Mouse (Mus musculus): ENCODE results near the gene Nup107. TPM values are rescaled to one million over a fixed set of nuclear protein-coding genes. Genes with fewer than 3 reads are reported as not detected.

Nup107 gene
- total and polyA plus RNA-seq, 3 experiments: 47.7 to 97.0 (median 82.0) TPM

GRCm38 (mm10) chr10:117709326-117709830, 83.1 kb downstream of the Nup107 start:
- H3K36me3 ChIP-seq (replicated peaks in 1 of 2; ENCODE audit: control insufficient read depth in 1 of 2, insufficient read depth in 1 of 2, low read length in 1 of 2): peaks cover 26 to 39% of the 10 kb centered on the region in 2 experiments
- peaks cover 52% of the 10 kb centered on the region for H3K79me2 ChIP-seq (replicated peaks; ENCODE audit: control insufficient read depth, extremely low read depth, insufficient read depth, poor library complexity, severe bottlenecking)
- TF ChIP-seq USF2 (conservative IDR thresholded peaks at IDR 0.05; ENCODE audit: low read depth, low read length) (no peak), TBP (conservative IDR thresholded peaks at IDR 0.05; ENCODE audit: low read depth, low read length) (0 out of 2 replicates have a peak, but pooled peaks have one; percentile 4)
- no peaks in the 10 kb centered on the region for H3K9me3 ChIP-seq (replicated peaks; ENCODE audit: low read length)
- H3K4me1 ChIP-seq (ENCODE audit: control insufficient read depth in 1 of 2, insufficient read depth in 2 of 2): peaks cover 20 to 41% of the 10 kb centered on the region in 2 experiments
- peak overlapping the region; percentile 84 to 99 (median 90) for H3K4me3 ChIP-seq (replicated peaks in 1 of 3; ENCODE audit: low read depth in 2 of 3, low read length in 2 of 3, poor library complexity in 1 of 3)
- peak overlapping the region; percentile 100 for H3K9ac ChIP-seq (ENCODE audit: insufficient read depth, low read depth)
- no peak overlapping the region for H3K4me2 ChIP-seq (ENCODE audit: insufficient read depth, low read depth, poor library complexity, severe bottlenecking)
- DNase-seq (ENCODE audit: extremely low read depth): peak; percentile 16
- H3K27me3 ChIP-seq (replicated peaks): no peaks in the 10 kb centered on the region
- dilution Hi-C loops (cut with MboI; ENCODE audit: extremely low pct_ligation_motif_present, extremely low pct_unique_long_range_greater_than_20kb, low sequenced_read_pairs) (no loop called here), in situ Hi-C loops (cut with MboI; ENCODE audit: low pct_ligation_motif_present, low pct_unique_long_range_greater_than_20kb, low sequenced_read_pairs) (no loop called here)
- peak overlapping the region; percentile 100 for H3K27ac ChIP-seq (ENCODE audit: insufficient read depth, low read depth)

DNA sequence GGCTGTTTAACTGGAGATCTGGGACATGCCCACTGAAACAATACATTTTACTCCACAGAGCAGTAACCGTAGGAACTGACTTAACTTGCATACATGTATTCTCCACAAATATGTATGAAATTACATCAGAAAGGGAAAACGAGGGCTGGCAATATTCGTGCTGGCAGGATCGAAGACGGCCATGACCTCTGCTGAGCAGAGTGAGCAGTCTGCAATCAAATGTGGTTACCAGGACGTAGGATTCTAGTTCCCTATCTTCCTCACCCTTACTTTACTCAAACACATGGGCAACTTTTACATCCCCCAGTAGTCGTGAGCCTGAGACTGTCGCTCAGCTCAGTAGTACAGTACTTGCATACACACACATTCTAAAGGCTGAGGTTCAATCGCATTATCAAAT, 83.6 kb downstream of the Nup107 start:
- H3K9me3 ChIP-seq (replicated peaks; ENCODE audit: low read length): no peaks in the 10 kb centered on the region
- H3K27me3 ChIP-seq (replicated peaks): no peaks in the 10 kb centered on the region
- peaks cover 17 to 37% of the 10 kb centered on the region in 2 experiments for H3K4me1 ChIP-seq (ENCODE audit: control insufficient read depth in 1 of 2, insufficient read depth in 2 of 2)
- dilution Hi-C loops (cut with MboI; ENCODE audit: extremely low pct_ligation_motif_present, extremely low pct_unique_long_range_greater_than_20kb, low sequenced_read_pairs): no loop called here
- in situ Hi-C loops (cut with MboI; ENCODE audit: low pct_ligation_motif_present, low pct_unique_long_range_greater_than_20kb, low sequenced_read_pairs): no loop called here
- H3K36me3 ChIP-seq (replicated peaks in 1 of 2; ENCODE audit: control insufficient read depth in 1 of 2, insufficient read depth in 1 of 2, low read length in 1 of 2): peaks cover 30 to 43% of the 10 kb centered on the region in 2 experiments
- peak overlapping the region; percentile 100 for H3K9ac ChIP-seq (ENCODE audit: insufficient read depth, low read depth)
- H3K4me3 ChIP-seq (replicated peaks in 1 of 3; ENCODE audit: low read depth in 2 of 3, low read length in 2 of 3, poor library complexity in 1 of 3): peak overlapping the region; percentile 84 to 99 (median 90)
- TF ChIP-seq EP300 (IDR thresholded peaks at IDR 0.05; ENCODE audit: low read length) (0 out of 2 replicates have a peak, but pooled peaks have one; percentile 4), NRF1 (IDR thresholded peaks at IDR 0.05; ENCODE audit: low read depth, low read length) (no peak), TBP (conservative IDR thresholded peaks at IDR 0.05; ENCODE audit: low read depth, low read length) (0 out of 2 replicates have a peak, but pooled peaks have one; percentile 12), POLR2AphosphoS2 (IDR thresholded peaks at IDR 0.05; ENCODE audit: low read depth, low read length) (no peak), MYC (IDR thresholded peaks at IDR 0.05; ENCODE audit: low read depth, low read length) (0 out of 2 replicates have a peak, but pooled peaks have one; percentile 1)
- peak overlapping the region; percentile 84 for H3K27ac ChIP-seq (ENCODE audit: insufficient read depth, low read depth)
- peaks cover 57% of the 10 kb centered on the region for H3K79me2 ChIP-seq (replicated peaks; ENCODE audit: control insufficient read depth, extremely low read depth, insufficient read depth, poor library complexity, severe bottlenecking)
- DNase-seq (ENCODE audit: extremely low read depth): peak; percentile 25
- peak overlapping the region; percentile 71 for H3K4me2 ChIP-seq (ENCODE audit: insufficient read depth, low read depth, poor library complexity, severe bottlenecking)

DNA sequence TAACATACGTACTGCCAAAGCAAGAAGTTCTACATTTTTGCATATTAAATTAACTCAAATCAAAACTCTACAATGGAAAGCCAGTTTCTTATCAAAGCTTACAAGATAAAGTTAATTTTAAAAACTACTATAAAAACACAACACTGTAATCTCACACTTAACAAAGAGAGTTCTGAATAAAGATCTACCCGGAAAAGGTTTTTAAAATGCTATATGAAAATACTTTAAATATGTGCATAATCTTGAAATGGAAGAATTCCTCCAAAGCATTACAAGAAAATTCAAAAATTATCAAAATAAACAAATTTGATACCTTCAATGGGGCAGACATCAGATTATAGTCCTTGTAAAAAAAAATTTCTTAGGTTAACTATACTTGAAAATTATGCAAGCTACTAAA, 84.1 kb downstream of the Nup107 start:
- Histone ChIP-seq H3K27me3 (replicated peaks) (no peaks in the 10 kb centered on the region), H3K4me1 (ENCODE audit: control insufficient read depth in 1 of 2, insufficient read depth in 2 of 2) (peaks cover 15 to 36% of the 10 kb centered on the region in 2 experiments), H3K9ac (ENCODE audit: insufficient read depth, low read depth) (peak overlapping the region; percentile 100; the same call in 1 of the 2 replicates), H3K9me3 (replicated peaks; ENCODE audit: low read length) (no peaks in the 10 kb centered on the region), H3K4me3 (replicated peaks in 1 of 3; ENCODE audit: low read depth in 2 of 3, low read length in 2 of 3, poor library complexity in 1 of 3) (peak overlapping the region; percentile 84 to 99 (median 90)), H3K27ac (ENCODE audit: insufficient read depth, low read depth) (no peak overlapping the region), H3K4me2 (ENCODE audit: insufficient read depth, low read depth, poor library complexity, severe bottlenecking) (no peak overlapping the region; the same call in 1 of the 2 replicates), H3K79me2 (replicated peaks; ENCODE audit: control insufficient read depth, extremely low read depth, insufficient read depth, poor library complexity, severe bottlenecking) (peaks cover 62% of the 10 kb centered on the region), H3K36me3 (replicated peaks in 1 of 2; ENCODE audit: control insufficient read depth in 1 of 2, insufficient read depth in 1 of 2, low read length in 1 of 2) (peaks cover 34 to 47% of the 10 kb centered on the region in 2 experiments)
- no peak for DNase-seq (ENCODE audit: extremely low read depth)
- in situ Hi-C loops (cut with MboI; ENCODE audit: low pct_ligation_motif_present, low pct_unique_long_range_greater_than_20kb, low sequenced_read_pairs): no loop called here
- TF ChIP-seq MEF2A (IDR thresholded peaks at IDR 0.05; ENCODE audit: borderline replicate concordance, low read depth, low read length): no peak
- peak; percentile 35; the same call in 1 of the 2 replicates for TF ChIP-seq CHD1 (IDR thresholded peaks at IDR 0.05; ENCODE audit: low read depth, low read length)
- dilution Hi-C loops (cut with MboI; ENCODE audit: extremely low pct_ligation_motif_present, extremely low pct_unique_long_range_greater_than_20kb, low sequenced_read_pairs): no loop called here

All from CH12.LX (cell line).